Mouse (Mus musculus) lung, postnatal 0 days (tissue): ENCODE data around the gene Slc1a3.

ENCODE experiments used
- CTCF ChIP-seq: IDR thresholded peaks from 2 replicates; pipeline ENCODE4 v1.5.1; 2016; ENCODE audit warnings: antibody characterized with exemption, mild to moderate bottlenecking
- EP300 ChIP-seq: IDR thresholded peaks from 2 replicates; pipeline ENCODE4 v1.6.1; 2016; ENCODE audit warnings: antibody characterized with exemption, mild to moderate bottlenecking, control low read depth

DNA sequence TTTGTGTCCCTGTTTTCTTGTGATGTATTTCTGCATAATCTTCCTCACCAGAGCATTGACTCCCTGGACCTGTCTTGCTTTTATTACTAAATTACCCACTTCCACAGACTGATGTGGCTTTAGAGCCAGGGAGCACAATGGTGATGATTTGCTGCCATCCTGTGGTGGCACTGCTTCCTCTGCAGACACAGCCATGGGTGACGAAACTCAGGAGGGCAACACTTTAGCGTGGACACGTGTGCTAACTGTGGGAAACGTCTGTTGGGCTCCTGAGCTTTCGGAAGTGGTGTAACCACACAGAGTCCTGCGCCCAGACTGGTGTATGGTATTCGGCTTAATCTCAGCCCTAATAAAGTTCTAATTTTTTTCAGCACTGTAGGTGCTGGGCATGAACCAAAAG, 85.2 kb downstream of the Slc1a3 start:
- peak; percentile 72 for TF ChIP-seq CTCF
- TF ChIP-seq EP300: no peak
